Mouse (Mus musculus) kidney, postnatal 0 days (tissue): Measurements from ENCODE around the gene She. TPM values are rescaled to one million over a fixed set of nuclear protein-coding genes. Genes with fewer than 3 reads are reported as not detected.

Experiments
- ATAC-seq: fragments of 200-750 bp; cut with Nextera tagmentation; replicated peaks from 2 replicates; pipeline ENCODE4 v1.8.0; 2017; ENCODE audit warnings: low read depth, moderate number of reproducible peaks, moderate TSS enrichment, moderate library complexity; ENCODE audit not compliant: low FRiP score
- DNase-seq: peaks from one replicate; pipeline ENCODE4 v3.0.0-alpha.2; 2016; ENCODE audit warnings: low spot score
- H3K27ac ChIP-seq: fragments of 300-500 bp; sonication (generic); 2 replicates; pipeline ENCODE4 v1.5.1; 2014; ENCODE audit warnings: mild to moderate bottlenecking
- H3K27me3 ChIP-seq: fragments of 300-500 bp; sonication (generic); 2 replicates; pipeline ENCODE4 v1.6.1; 2014; ENCODE audit warnings: low read length, mixed read lengths; ENCODE audit not compliant: insufficient read depth
- H3K36me3 ChIP-seq: fragments of 300-500 bp; sonication (generic); 2 replicates; pipeline ENCODE4 v1.6.1; 2014; ENCODE audit warnings: low read length, mixed read lengths; ENCODE audit not compliant: insufficient read depth
- H3K4me1 ChIP-seq: fragments of 300-500 bp; sonication (generic); replicated peaks from 2 replicates; pipeline ENCODE4 v1.6.1; 2014; ENCODE audit warnings: antibody characterized with exemption, low read length, mixed read lengths; ENCODE audit not compliant: insufficient read depth
- H3K4me2 ChIP-seq: fragments of 300-500 bp; sonication (generic); 2 replicates; pipeline ENCODE4 v1.6.1; 2014; ENCODE audit warnings: mild to moderate bottlenecking, low read length, moderate library complexity, mixed read lengths
- H3K4me3 ChIP-seq: fragments of 300-500 bp; sonication (generic); replicated peaks from 2 replicates; pipeline ENCODE4 v1.5.1; 2014; ENCODE audit warnings: low read depth, low read length
- H3K9ac ChIP-seq: fragments of 300-500 bp; sonication (generic); 2 replicates; pipeline ENCODE4 v1.6.1; 2014; ENCODE audit warnings: low read depth, low read length
- H3K9me3 ChIP-seq: fragments of 300-500 bp; sonication (generic); replicated peaks from 2 replicates; pipeline ENCODE4 v1.6.1; 2016; ENCODE audit warnings: low read length, inconsistent platforms, mixed read lengths
- CTCF ChIP-seq: IDR thresholded peaks from 2 replicates; pipeline ENCODE4 v1.5.1; 2016; ENCODE audit warnings: antibody characterized with exemption, low read depth, mild to moderate bottlenecking, moderate library complexity
- WGBS: fragments of 180-500 bp; shearing (Covaris S2); extraction: QIAGEN DNeasy Blood & Tissue Kit; methylation state at CpG from one replicate; pipeline ENCODE4 v1.1.7; 2014; 5-methylcytosine and 5-hydroxymethylcytosine counted together
- polyA plus RNA-seq: library from polyadenylated mRNA; unstranded; fragments of >200 nt; fragmentation: Nextera tagmentation; extraction: Ambion mirVana; gene quantifications from 2 replicates; pipeline ENCODE4 v1.2.1, GENCODE M21; 2015

She gene
- polyA plus RNA-seq, 1 experiment from 2014 or later: 5.9 TPM

GRCm38 (mm10) chr3:89869556-89869955 lies 38.4 kb downstream of the She start:
- DNase-seq (no peak), ATAC-seq (no peak)
- TF ChIP-seq CTCF: no peak
- Histone ChIP-seq H3K9ac (no peak overlapping the region), H3K4me1 (peaks cover 27% of the 10 kb centered on the region), H3K9me3 (no peaks in the 10 kb centered on the region; the same call in 1 of the 2 replicates), H3K4me2 (no peak overlapping the region), H3K36me3 (no peaks in the 10 kb centered on the region), H3K4me3 (no peak overlapping the region), H3K27me3 (no peaks in the 10 kb centered on the region), H3K27ac (no peak overlapping the region)
- 52% methylated on average over 9 of the region's 9 CpGs for WGBS

- no peaks in the 10 kb centered on the region for H3K36me3 ChIP-seq
- H3K4me3 ChIP-seq: no peak overlapping the region
- H3K4me1 ChIP-seq: peaks cover 23% of the 10 kb centered on the region
- DNase-seq: no peak
- no peak overlapping the region for H3K4me2 ChIP-seq
- TF ChIP-seq CTCF: no peak
- no peak overlapping the region for H3K27ac ChIP-seq
- no peaks in the 10 kb centered on the region for H3K27me3 ChIP-seq
- no peaks in the 10 kb centered on the region; the same call in 1 of the 2 replicates for H3K9me3 ChIP-seq
- ATAC-seq: no peak
- H3K9ac ChIP-seq: no peak overlapping the region
- WGBS: 64% methylated on average over 22 of the region's 22 CpGs
Observed at GRCm38 (mm10) chr3:89870472-89871271, 39.5 kb downstream of the She start.

- H3K27ac ChIP-seq: no peak overlapping the region
- peaks cover 23% of the 10 kb centered on the region for H3K4me1 ChIP-seq
- no peaks in the 10 kb centered on the region for H3K27me3 ChIP-seq
- H3K4me2 ChIP-seq: no peak overlapping the region
- no peaks in the 10 kb centered on the region; the same call in 1 of the 2 replicates for H3K9me3 ChIP-seq
- 73% methylated on average over 8 of the region's 8 CpGs for WGBS
- no peak overlapping the region for H3K4me3 ChIP-seq
- no peak for TF ChIP-seq CTCF
- no peak overlapping the region for H3K9ac ChIP-seq
- no peak for ATAC-seq
- no peak for DNase-seq
- H3K36me3 ChIP-seq: no peaks in the 10 kb centered on the region
Observed at GRCm38 (mm10) chr3:89871339-89871914, 40.3 kb downstream of the She start.

GRCm38 (mm10) chr3:89872209-89872608 lies 41.0 kb downstream of the She start:
- no peak overlapping the region for H3K4me3 ChIP-seq
- no peak overlapping the region for H3K9ac ChIP-seq
- H3K9me3 ChIP-seq: no peaks in the 10 kb centered on the region; the same call in 1 of the 2 replicates
- H3K27me3 ChIP-seq: no peaks in the 10 kb centered on the region
- H3K4me1 ChIP-seq: peaks cover 23% of the 10 kb centered on the region
- ATAC-seq (no peak; the same call in 1 of the 2 replicates), DNase-seq (no peak)
- H3K4me2 ChIP-seq: no peak overlapping the region
- TF ChIP-seq CTCF: no peak
- H3K27ac ChIP-seq: 0 out of 2 replicates have a peak overlapping the region, but pooled peaks have one; percentile 11
- H3K36me3 ChIP-seq: no peaks in the 10 kb centered on the region
- WGBS: 58% methylated on average over 7 of the region's 7 CpGs

GRCm38 (mm10) chr3:89872684-89873083 lies 41.5 kb downstream of the She start:
- Histone ChIP-seq H3K4me3 (no peak overlapping the region), H3K4me2 (no peak overlapping the region), H3K27ac (0 out of 2 replicates have a peak overlapping the region, but pooled peaks have one; percentile 10), H3K36me3 (no peaks in the 10 kb centered on the region), H3K4me1 (peaks cover 23% of the 10 kb centered on the region), H3K9me3 (no peaks in the 10 kb centered on the region; the same call in 1 of the 2 replicates), H3K9ac (no peak overlapping the region), H3K27me3 (no peaks in the 10 kb centered on the region)
- WGBS: 54% methylated on average over 6 of the region's 6 CpGs
- TF ChIP-seq CTCF: no peak
- DNase-seq (peak; percentile 74), ATAC-seq (no peak)

- WGBS: 93% methylated on average over 5 of the region's 5 CpGs
- no peak for ATAC-seq
- no peak overlapping the region for H3K27ac ChIP-seq
Observed at GRCm38 (mm10) chr3:89874076-89874475, 42.9 kb downstream of the She start.

More at GRCm38 (mm10) chr3:89874076-89874475, 42.9 kb downstream of the She start:
- Histone ChIP-seq H3K4me3 (no peak overlapping the region), H3K4me2 (no peak overlapping the region), H3K27me3 (no peaks in the 10 kb centered on the region), H3K9me3 (no peaks in the 10 kb centered on the region; the same call in 1 of the 2 replicates), H3K4me1 (peaks cover 15% of the 10 kb centered on the region), H3K36me3 (no peaks in the 10 kb centered on the region), H3K9ac (no peak overlapping the region)
- no peak for TF ChIP-seq CTCF
- no peak for DNase-seq
